Mouse (Mus musculus) midbrain, embryonic 16.5 days (tissue): ENCODE results near the gene Ube3c. TPM values are rescaled to one million over a fixed set of nuclear protein-coding genes. Genes with fewer than 3 reads are reported as not detected.

Experiments used
- polyA plus RNA-seq: library from polyadenylated mRNA; unstranded; fragments of >200 nt; fragmentation: Nextera tagmentation; extraction: Ambion mirVana; gene quantifications from 2 replicates; pipeline ENCODE4 v1.2.1, GENCODE M21; 2015

The Ube3c gene
- polyA plus RNA-seq, 1 experiment from 2014 or later, result 31.4 TPM

Other genes starting within 250 kb of the Ube3c start
- 44.0 and 46.2 TPM in 2 replicates for gene Lmbr1, start 190.9 kb upstream of the Ube3c start, polyA plus RNA-seq
- gene Nom1, start 134.6 kb upstream of the Ube3c start, polyA plus RNA-seq, result 21.1 and 21.3 TPM in 2 replicates
- not detected in 2 replicates for gene Mnx1, start 90.8 kb upstream of the Ube3c start, polyA plus RNA-seq
- 359 and 368 TPM in 2 replicates for gene Dnajb6, start 166.4 kb downstream of the Ube3c start, polyA plus RNA-seq
- gene Gm5129, start 166.7 kb downstream of the Ube3c start, polyA plus RNA-seq, result not detected in 2 replicates